ENCODE assay signal across 11 mouse cellular contexts in the genomic region with DNA sequence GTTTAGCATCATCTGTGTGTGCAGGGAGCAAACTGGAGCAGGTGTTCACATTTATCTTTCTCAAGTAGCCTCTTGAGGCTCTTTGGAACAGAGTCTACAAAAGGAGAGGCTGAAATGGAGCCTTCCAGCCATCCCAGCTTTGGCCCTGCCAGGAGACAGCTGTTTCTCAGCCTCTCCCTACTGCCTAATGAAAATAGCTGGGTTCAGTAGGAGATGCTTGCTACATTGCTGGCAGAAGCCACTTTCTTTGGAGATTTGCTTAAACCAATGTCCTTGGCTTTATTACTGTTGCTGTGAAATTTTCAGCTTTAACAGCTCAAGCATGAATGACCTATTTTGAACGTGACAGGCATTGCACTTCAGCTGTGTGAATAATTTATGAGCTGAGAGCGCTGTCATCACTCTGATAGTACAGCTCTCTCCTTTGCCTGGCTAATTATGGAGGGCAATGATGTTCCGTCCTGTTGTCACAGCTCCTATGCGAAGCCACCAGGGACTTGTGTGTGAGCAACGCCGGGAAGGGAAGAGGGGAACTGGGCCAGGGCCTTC. TPM values are rescaled to one million over a fixed set of nuclear protein-coding genes. Genes with fewer than 3 reads are reported as not detected.
DNase-seq lines count a peak whose midpoint lies in the region; ATAC-seq and TF ChIP-seq lines count a peak whose summit lies in the region.
"Had no signal": no experiment of that assay in that cellular context is flagged by ENCODE, and none has a peak within 500 bp of the region (broad histone marks: within the 10 kb centered on the region; RNA-seq: fewer than 3 reads in every experiment).

No protein-coding gene starts in this region.

- no peak for TF ChIP-seq CTCF in lung, postnatal 0 days (IDR thresholded peaks at IDR 0.05)

- H3K4me2 ChIP-seq in lung, postnatal 0 days (replicated peaks; ENCODE audit: low read depth, low read length), result no peak overlapping the region
- no peak overlapping the region; the same call in 1 of the 2 replicates for H3K4me2 ChIP-seq in hindbrain, embryonic 12.5 days (replicated peaks)
- H3K4me2 ChIP-seq in neural tube, embryonic 14.5 days (ENCODE audit: low read depth, low read length), result 0 out of 2 replicates have a peak overlapping the region, but pooled peaks have one; percentile 1

- intact Hi-C loops in gastrocnemius, postnatal 14 days (cut with DNase I; ENCODE audit: low total_unique reads), result no loop called here

- H3K27me3 ChIP-seq in lung, postnatal 0 days (replicated peaks; ENCODE audit: insufficient read depth, low read length), result no peaks in the 10 kb centered on the region
- H3K27me3 ChIP-seq in hindbrain, embryonic 12.5 days, result no peaks in the 10 kb centered on the region
- no peaks in the 10 kb centered on the region for H3K27me3 ChIP-seq in neural tube, embryonic 14.5 days (ENCODE audit: control insufficient read depth, insufficient read depth, low read length)
- H3K27me3 ChIP-seq: CH12.LX had no signal

- no peak for ATAC-seq in lung, postnatal 0 days
- peak; percentile 92 for ATAC-seq in hindbrain, embryonic 12.5 days (ENCODE audit: low FRiP score)
- peak; percentile 86 for ATAC-seq in neural tube, embryonic 14.5 days (ENCODE audit: low read depth)

- H3K9me3 ChIP-seq in lung, postnatal 0 days (ENCODE audit: low read length), result no peaks in the 10 kb centered on the region
- no peaks in the 10 kb centered on the region for H3K9me3 ChIP-seq in hindbrain, embryonic 12.5 days (replicated peaks)
- no peaks in the 10 kb centered on the region for H3K9me3 ChIP-seq in neural tube, embryonic 14.5 days (ENCODE audit: control insufficient read depth, low read length)

- no peak overlapping the region for H3K27ac ChIP-seq in lung, postnatal 0 days (ENCODE audit: low read length)
- peak overlapping the region; percentile 85 for H3K27ac ChIP-seq in hindbrain, embryonic 12.5 days
- peak overlapping the region; percentile 71 for H3K27ac ChIP-seq in neural tube, embryonic 14.5 days (ENCODE audit: low read depth, low read length)
- H3K27ac ChIP-seq: heart, adult 2 months; left cerebral cortex, adult 2 months had no signal

- no peaks in the 10 kb centered on the region for H3K4me1 ChIP-seq in lung, postnatal 0 days (ENCODE audit: insufficient read depth, low read depth, low read length)
- H3K4me1 ChIP-seq in hindbrain, embryonic 12.5 days, result peaks cover 28% of the 10 kb centered on the region
- peaks cover 12% of the 10 kb centered on the region; the same call in 1 of the 2 replicates for H3K4me1 ChIP-seq in neural tube, embryonic 14.5 days (ENCODE audit: control insufficient read depth, insufficient read depth, low read length)

- WGBS in lung, postnatal 0 days, result 68% methylated on average over 6 of the region's 6 CpGs
- WGBS in hindbrain, embryonic 12.5 days, result 30% methylated on average over 6 of the region's 6 CpGs
- WGBS in neural tube, embryonic 14.5 days, result 20% methylated on average over 6 of the region's 6 CpGs

- no peak overlapping the region for H3K9ac ChIP-seq in lung, postnatal 0 days (replicated peaks; ENCODE audit: low read depth)
- no peak overlapping the region for H3K9ac ChIP-seq in hindbrain, embryonic 12.5 days
- no peak overlapping the region for H3K9ac ChIP-seq in neural tube, embryonic 14.5 days (replicated peaks; ENCODE audit: low read depth, low read length)

- H3K4me3 ChIP-seq in lung, postnatal 0 days (ENCODE audit: low read depth, low read length), result no peak overlapping the region
- no peak overlapping the region for H3K4me3 ChIP-seq in hindbrain, embryonic 12.5 days
- H3K4me3 ChIP-seq in neural tube, embryonic 14.5 days (ENCODE audit: low read depth, low read length), result no peak overlapping the region
- H3K4me3 ChIP-seq: heart, adult 2 months; left cerebral cortex, adult 2 months had no signal

- no peak for TF ChIP-seq EP300 in lung, postnatal 0 days (IDR thresholded peaks at IDR 0.05)

- no peaks in the 10 kb centered on the region for H3K36me3 ChIP-seq in lung, postnatal 0 days (ENCODE audit: insufficient read depth, low read length)
- no peaks in the 10 kb centered on the region for H3K36me3 ChIP-seq in hindbrain, embryonic 12.5 days
- H3K36me3 ChIP-seq in neural tube, embryonic 14.5 days (ENCODE audit: control insufficient read depth, insufficient read depth, low read length), result no peaks in the 10 kb centered on the region

- DNase-seq in lung, postnatal 0 days (ENCODE audit: low spot score), result peak; percentile 44
- DNase-seq in lung, postnatal 36 days, result no peak
- DNase-seq in gastrocnemius, postnatal 14 days, result peak; percentile 72
- DNase-seq in ovary, postnatal 36 days (ENCODE audit: low spot score), result no peak
- DNase-seq in layer of hippocampus, postnatal 25 days (ENCODE audit: extremely low spot score in 1 of 2, low spot score in 1 of 2), result no peak
- DNase-seq in layer of hippocampus, adult 18-20 months (ENCODE audit: low spot score in 2 of 2), result no peak

RNA-seq across cellular contexts. Expression of a gene that starts 47.2 kb away (rescaled TPM):
- 3.1 and 3.9 TPM in 2 replicates for polyA plus RNA-seq in lung, postnatal 0 days (2015; fragmentation: Nextera tagmentation; extraction: Ambion mirVana)
- 1 to 10 TPM; 5.3 to 8.4 TPM for total RNA-seq in gastrocnemius, postnatal 14 days (2021)
- 16.3 and 22.3 TPM in 2 replicates for polyA plus RNA-seq in hindbrain, embryonic 12.5 days (2016; fragmentation: Nextera tagmentation; extraction: Ambion mirVana)
- polyA plus RNA-seq in neural tube, embryonic 14.5 days (2014; fragmentation: Nextera tagmentation; extraction: Ambion mirVana), result 28.1 and 28.6 TPM in 2 replicates
- total RNA-seq in layer of hippocampus, postnatal 25 days (2021), result 10 to 100 TPM; 76.0 to 81.4 TPM
- 10 to 100 TPM; 73.1 to 82.3 TPM for total RNA-seq in layer of hippocampus, adult 18-20 months (2021)

Comparison
In these comparisons a context has a peak if more than half of its experiments do, and no peak if none do; other contexts are left out.
1. DNase-seq: peak in lung, postnatal 0 days (single experiment) and gastrocnemius, postnatal 14 days (single experiment); none in lung, postnatal 36 days (single experiment), ovary, postnatal 36 days (single experiment), layer of hippocampus, postnatal 25 days (0 of 2) and layer of hippocampus, adult 18-20 months (0 of 2).
2. RNA of a gene that starts 47.2 kb away (total RNA-seq): 73.1 to 82.3 TPM in layer of hippocampus, adult 18-20 months and 76.0 to 81.4 TPM in layer of hippocampus, postnatal 25 days; 5.3 to 8.4 TPM in gastrocnemius, postnatal 14 days; every median in the first group is over 4 times any median in the second.